Mouse (Mus musculus) urinary bladder, postnatal 4 days (tissue): ENCODE results near the gene Tut1.
"Not testable (repeated sequence)": the region's sequence is repeated elsewhere in the genome, so short reads cannot be mapped to it uniquely, and the experiment has no call there.

Experiments used
- DNase-seq, 2 experiments: peaks; one replicate each; pipeline ENCODE4 v3.0.0; 2021 to 2022; ENCODE audit warnings: low spot score in 2 of 2

Gene Tut1

GRCm38 (mm10) chr19:8942276-8942964 lies 11.2 kb upstream of the Tut1 start:
- no peak for DNase-seq

GRCm38 (mm10) chr19:8943047-8943446 lies 10.6 kb upstream of the Tut1 start:
- no peak for DNase-seq

GRCm38 (mm10) chr19:8944062-8944461 lies 9.6 kb upstream of the Tut1 start:
- DNase-seq = no peak

- DNase-seq = peak; percentile 71 to 82
Measured at GRCm38 (mm10) chr19:8944750-8945149, 8.9 kb upstream of the Tut1 start.

GRCm38 (mm10) chr19:8945251-8945650 lies 8.4 kb upstream of the Tut1 start:
- DNase-seq = no peak

- DNase-seq = no peak
Measured at GRCm38 (mm10) chr19:8946929-8947328, 6.7 kb upstream of the Tut1 start.

- DNase-seq = no peak
Measured at GRCm38 (mm10) chr19:8950190-8950589, 3.5 kb upstream of the Tut1 start.

GRCm38 (mm10) chr19:8952241-8952640 lies 1.4 kb upstream of the Tut1 start:
- no peak for DNase-seq

- no peak for DNase-seq
Measured at GRCm38 (mm10) chr19:8954171-8954570, 524 bp downstream of the Tut1 start.

- DNase-seq = no peak
Measured at GRCm38 (mm10) chr19:8962256-8962655, 8.6 kb downstream of the Tut1 start.

- no peak for DNase-seq
Measured at GRCm38 (mm10) chr19:8965075-8965474, 11.4 kb downstream of the Tut1 start.

GRCm38 (mm10) chr19:8965771-8966170 lies 12.1 kb downstream of the Tut1 start:
- DNase-seq = peak in 1 of 2 experiments; percentile 45

GRCm38 (mm10) chr19:8966198-8966589 lies 12.5 kb downstream of the Tut1 start:
- no peak for DNase-seq

- DNase-seq = peak; percentile 98 to 99
Measured at GRCm38 (mm10) chr19:8966590-8967372, 13.1 kb downstream of the Tut1 start, which contains the start of gene Eef1g. Gene Eef1g, plus strand, starts transcription at chr19:8967041.

- no peak for DNase-seq
Measured at GRCm38 (mm10) chr19:8967373-8967743, 13.7 kb downstream of the Tut1 start.

GRCm38 (mm10) chr19:8967893-8968292 lies 14.2 kb downstream of the Tut1 start:
- no peak for DNase-seq

GRCm38 (mm10) chr19:8972491-8972890 lies 18.8 kb downstream of the Tut1 start:
- not testable (repeated sequence) for DNase-seq

GRCm38 (mm10) chr19:8974638-8975037 lies 21.0 kb downstream of the Tut1 start:
- DNase-seq = no peak

- DNase-seq = no peak
Measured at GRCm38 (mm10) chr19:8975491-8975890, 21.8 kb downstream of the Tut1 start.

GRCm38 (mm10) chr19:8976535-8976934 lies 22.9 kb downstream of the Tut1 start:
- peak in 1 of 2 experiments; percentile 46 for DNase-seq

- no peak for DNase-seq
Measured at GRCm38 (mm10) chr19:8980771-8981170, 27.1 kb downstream of the Tut1 start.

GRCm38 (mm10) chr19:8981450-8982168 lies 28.0 kb downstream of the Tut1 start:
- no peak for DNase-seq
